Mouse (Mus musculus): Measurements from ENCODE around the gene Auts2. TPM values are rescaled to one million over a fixed set of nuclear protein-coding genes. Genes with fewer than 3 reads are reported as not detected.

Auts2 gene
- total and polyA plus RNA-seq, 2 experiments from 2014 or later = 35.2 to 57.5 TPM

- no peak overlapping the region for H3K27ac ChIP-seq (ENCODE audit: low read depth, low read length)
- no peak overlapping the region for H3K9ac ChIP-seq (replicated peaks; ENCODE audit: low read length, poor library complexity, severe bottlenecking)
- H3K9me3 ChIP-seq (ENCODE audit: low read length) = no peaks in the 10 kb centered on the region
- DNase-seq (ENCODE audit: low spot score) = no peak
- TF ChIP-seq CTCF (IDR thresholded peaks at IDR 0.05) = no peak
- H3K27me3 ChIP-seq (ENCODE audit: insufficient read depth, low read length) = no peaks in the 10 kb centered on the region
- no peak for ATAC-seq (ENCODE audit: low FRiP score)
- no peaks in the 10 kb centered on the region for H3K36me3 ChIP-seq (ENCODE audit: insufficient read depth, low read length)
- no peak overlapping the region for H3K4me2 ChIP-seq (ENCODE audit: low read depth, low read length, poor library complexity, severe bottlenecking)
- H3K4me1 ChIP-seq (ENCODE audit: insufficient read depth, low read length) = peaks cover 3% of the 10 kb centered on the region; the same call in 1 of the 2 replicates
- 80% methylated on average over 3 of the region's 3 CpGs for WGBS
- H3K4me3 ChIP-seq (ENCODE audit: low read depth, low read length) = no peak overlapping the region
Observed at GRCm38 (mm10) chr5:132166559-132166958, 376.6 kb downstream of the Auts2 start.

GRCm38 (mm10) chr5:132163960-132164359 lies 379.2 kb downstream of the Auts2 start:
- Histone ChIP-seq H3K27me3 (ENCODE audit: insufficient read depth, low read length) (no peaks in the 10 kb centered on the region), H3K4me3 (ENCODE audit: low read depth, low read length) (no peak overlapping the region), H3K36me3 (ENCODE audit: insufficient read depth, low read length) (no peaks in the 10 kb centered on the region), H3K4me1 (ENCODE audit: insufficient read depth, low read length) (no peaks in the 10 kb centered on the region), H3K9me3 (ENCODE audit: low read length) (no peaks in the 10 kb centered on the region), H3K27ac (ENCODE audit: low read depth, low read length) (no peak overlapping the region), H3K9ac (replicated peaks; ENCODE audit: low read length, poor library complexity, severe bottlenecking) (no peak overlapping the region), H3K4me2 (ENCODE audit: low read depth, low read length, poor library complexity, severe bottlenecking) (no peak overlapping the region)
- 88% methylated on average over 10 of the region's 10 CpGs for WGBS
- ATAC-seq (ENCODE audit: low FRiP score) = no peak
- no peak for TF ChIP-seq CTCF (IDR thresholded peaks at IDR 0.05)
- no peak for DNase-seq (ENCODE audit: low spot score)

- H3K27ac ChIP-seq (ENCODE audit: low read depth, low read length) = no peak overlapping the region
- TF ChIP-seq CTCF (IDR thresholded peaks at IDR 0.05) = no peak
- no peak for ATAC-seq (ENCODE audit: low FRiP score)
Observed at GRCm38 (mm10) chr5:132162206-132162533, 381.0 kb downstream of the Auts2 start.

GRCm38 (mm10) chr5:132161338-132162205 lies 381.6 kb downstream of the Auts2 start:
- 39% methylated on average over 9 of the region's 9 CpGs for WGBS
- no peak; the same call in 1 of the 2 replicates for TF ChIP-seq CTCF (IDR thresholded peaks at IDR 0.05)
- Histone ChIP-seq H3K9me3 (ENCODE audit: low read length) (no peaks in the 10 kb centered on the region), H3K27ac (ENCODE audit: low read depth, low read length) (no peak overlapping the region), H3K4me3 (ENCODE audit: low read depth, low read length) (no peak overlapping the region), H3K4me2 (ENCODE audit: low read depth, low read length, poor library complexity, severe bottlenecking) (no peak overlapping the region), H3K4me1 (ENCODE audit: insufficient read depth, low read length) (no peaks in the 10 kb centered on the region), H3K36me3 (ENCODE audit: insufficient read depth, low read length) (no peaks in the 10 kb centered on the region), H3K9ac (replicated peaks; ENCODE audit: low read length, poor library complexity, severe bottlenecking) (no peak overlapping the region), H3K27me3 (ENCODE audit: insufficient read depth, low read length) (no peaks in the 10 kb centered on the region)
- DNase-seq (ENCODE audit: low spot score) (peak; percentile 80), ATAC-seq (ENCODE audit: low FRiP score) (no peak)

More at GRCm38 (mm10) chr5:132162206-132162533, 381.0 kb downstream of the Auts2 start:
- DNase-seq (ENCODE audit: low spot score) = no peak
- H3K4me3 ChIP-seq (ENCODE audit: low read depth, low read length) = no peak overlapping the region
- H3K9me3 ChIP-seq (ENCODE audit: low read length) = no peaks in the 10 kb centered on the region
- no peak overlapping the region for H3K9ac ChIP-seq (replicated peaks; ENCODE audit: low read length, poor library complexity, severe bottlenecking)
- no peaks in the 10 kb centered on the region for H3K27me3 ChIP-seq (ENCODE audit: insufficient read depth, low read length)
- H3K36me3 ChIP-seq (ENCODE audit: insufficient read depth, low read length) = no peaks in the 10 kb centered on the region
- WGBS = 46% methylated on average over 4 of the region's 4 CpGs
- H3K4me1 ChIP-seq (ENCODE audit: insufficient read depth, low read length) = no peaks in the 10 kb centered on the region
- no peak overlapping the region for H3K4me2 ChIP-seq (ENCODE audit: low read depth, low read length, poor library complexity, severe bottlenecking)

GRCm38 (mm10) chr5:132144181-132144580 lies 399.0 kb downstream of the Auts2 start:
- TF ChIP-seq CTCF (IDR thresholded peaks at IDR 0.05) = no peak
- WGBS = 86% methylated on average over 4 of the region's 4 CpGs
- Histone ChIP-seq H3K36me3 (ENCODE audit: insufficient read depth, low read length) (no peaks in the 10 kb centered on the region), H3K4me3 (ENCODE audit: low read depth, low read length) (no peak overlapping the region), H3K9me3 (ENCODE audit: low read length) (no peaks in the 10 kb centered on the region), H3K4me1 (ENCODE audit: insufficient read depth, low read length) (no peaks in the 10 kb centered on the region), H3K27ac (ENCODE audit: low read depth, low read length) (no peak overlapping the region), H3K4me2 (ENCODE audit: low read depth, low read length, poor library complexity, severe bottlenecking) (no peak overlapping the region), H3K27me3 (ENCODE audit: insufficient read depth, low read length) (no peaks in the 10 kb centered on the region), H3K9ac (replicated peaks; ENCODE audit: low read length, poor library complexity, severe bottlenecking) (no peak overlapping the region)
- ATAC-seq (ENCODE audit: low FRiP score) (no peak), DNase-seq (ENCODE audit: low spot score) (no peak)

GRCm38 (mm10) chr5:132140816-132141215 lies 402.3 kb downstream of the Auts2 start:
- H3K9ac ChIP-seq (replicated peaks; ENCODE audit: low read length, poor library complexity, severe bottlenecking) = no peak overlapping the region
- no peak for TF ChIP-seq CTCF (IDR thresholded peaks at IDR 0.05)
- no peaks in the 10 kb centered on the region for H3K9me3 ChIP-seq (ENCODE audit: low read length)
- no peaks in the 10 kb centered on the region for H3K36me3 ChIP-seq (ENCODE audit: insufficient read depth, low read length)
- no peak for ATAC-seq (ENCODE audit: low FRiP score)
- no peak overlapping the region for H3K4me2 ChIP-seq (ENCODE audit: low read depth, low read length, poor library complexity, severe bottlenecking)
- H3K4me3 ChIP-seq (ENCODE audit: low read depth, low read length) = no peak overlapping the region
- no peaks in the 10 kb centered on the region; the same call in 1 of the 2 replicates for H3K27me3 ChIP-seq (ENCODE audit: insufficient read depth, low read length)
- no peak overlapping the region for H3K27ac ChIP-seq (ENCODE audit: low read depth, low read length)
- DNase-seq (ENCODE audit: low spot score) = no peak
- WGBS = 82% methylated on average over 4 of the region's 4 CpGs
- H3K4me1 ChIP-seq (ENCODE audit: insufficient read depth, low read length) = peaks cover 3% of the 10 kb centered on the region; the same call in 1 of the 2 replicates

Measured in midbrain, postnatal 0 days (tissue).